Mouse (Mus musculus) cerebellum, adult 2 months (tissue): ENCODE data around the gene Lgals3bp.

Experiments used
- CTCF ChIP-seq: fragments of 200-500 bp; IDR thresholded peaks from 2 replicates; pipeline ENCODE4 v1.5.1; 2011; ENCODE audit warnings: low read depth, mild to moderate bottlenecking, control low read depth, low read length, moderate library complexity, borderline replicate concordance; ENCODE audit not compliant: insufficient read depth
- POLR2A ChIP-seq: fragments of 200-500 bp; IDR thresholded peaks from 2 replicates; pipeline ENCODE4 v1.6.1; 2011; ENCODE audit warnings: low read length, control low read depth, borderline replicate concordance; ENCODE audit not compliant: insufficient read depth

GRCm38 (mm10) chr11:118400566-118400936, 1.3 kb downstream of the Lgals3bp start:
- TF ChIP-seq CTCF (no peak), POLR2A (no peak)
